Mouse (Mus musculus): Measurements from ENCODE around the gene Acot2. TPM values are rescaled to one million over a fixed set of nuclear protein-coding genes. Genes with fewer than 3 reads are reported as not detected.
"Not testable (repeated sequence)": the region's sequence is repeated elsewhere in the genome, so short reads cannot be mapped to it uniquely, and the experiment has no call there.

The Acot2 gene
- polyA plus RNA-seq, 1 experiment: 67.3 TPM

DNA sequence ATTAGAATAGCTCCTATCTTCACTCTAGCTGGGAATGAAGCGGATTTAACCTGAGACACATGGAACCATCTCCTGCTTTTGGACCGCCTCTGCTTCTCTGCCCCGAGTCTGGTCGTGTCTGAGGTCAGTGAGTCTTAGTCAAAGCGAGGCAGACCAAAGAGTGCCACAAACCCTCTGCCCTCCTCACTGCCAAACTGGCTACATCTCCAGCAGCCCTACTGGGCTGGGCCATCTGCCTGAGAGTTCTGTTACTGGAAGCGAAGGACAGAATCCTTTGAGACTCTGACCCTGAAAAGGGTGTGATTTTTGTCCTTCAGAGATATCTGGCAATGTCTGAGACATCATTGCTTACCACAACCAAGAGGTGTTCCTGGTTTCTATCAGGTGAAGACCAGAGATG, 8.8 kb upstream of the Acot2 start:
- Histone ChIP-seq H3K27ac (replicated peaks; ENCODE audit: low read depth, low read length) (no peak overlapping the region), H3K4me1 (ENCODE audit: control insufficient read depth, insufficient read depth, insufficient read length, low read length) (peaks cover 2% of the 10 kb centered on the region; the same call in 1 of the 2 replicates), H3K4me3 (ENCODE audit: insufficient read depth, low read depth, low read length) (no peak overlapping the region)

DNA sequence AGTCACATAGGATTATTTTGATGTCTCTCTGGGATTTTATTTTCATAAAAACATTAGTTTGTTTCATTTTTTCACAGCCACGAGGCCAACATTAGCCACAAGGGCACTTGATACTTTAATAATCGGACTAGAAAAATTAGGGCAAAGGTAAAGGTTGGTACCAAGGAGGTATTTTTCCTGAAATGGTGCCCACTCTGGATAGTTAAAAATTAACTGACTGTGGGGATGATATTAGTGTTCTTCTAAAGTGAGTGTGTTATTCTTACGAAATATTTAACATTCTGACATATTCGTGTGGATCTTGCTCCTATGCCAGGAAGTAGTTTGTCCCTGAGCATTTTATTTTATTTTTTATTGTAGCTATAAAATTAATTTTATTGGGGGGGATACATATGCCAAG, 6.0 kb upstream of the Acot2 start:
- Histone ChIP-seq H3K4me3 (ENCODE audit: insufficient read depth, low read depth, low read length) (no peak overlapping the region), H3K27ac (replicated peaks; ENCODE audit: low read depth, low read length) (no peak overlapping the region), H3K4me1 (ENCODE audit: control insufficient read depth, insufficient read depth, insufficient read length, low read length) (peaks cover 3% of the 10 kb centered on the region)

DNA sequence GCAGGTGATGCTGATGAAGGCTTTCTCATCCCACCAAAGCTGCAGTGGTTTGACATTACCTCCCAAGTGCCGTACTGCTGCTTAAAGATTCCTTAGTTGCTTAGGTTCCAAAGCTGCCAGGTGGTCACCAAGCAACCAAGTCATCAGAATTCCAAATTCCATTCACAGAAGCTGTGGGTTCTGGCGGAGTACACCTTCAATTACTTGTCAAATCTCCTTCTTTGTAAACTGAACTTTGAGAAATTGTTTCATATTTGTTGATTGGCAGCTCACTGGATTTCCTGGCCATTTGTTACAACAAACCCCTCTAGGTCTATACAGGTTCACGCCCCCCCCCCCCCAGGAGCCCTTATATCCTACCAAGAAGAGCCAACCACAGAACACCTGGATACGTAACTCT, 2.9 kb upstream of the Acot2 start, which contains the start of gene Heatr4:
Heatr4 (minus strand) TSS at position 101 of the 400 bp plus-strand sequence.
- no peak within 1 kb of the TSS for H3K4me3 ChIP-seq (ENCODE audit: insufficient read depth, low read depth, low read length)
- peaks cover 8% of the 10 kb centered on the region for H3K4me1 ChIP-seq (ENCODE audit: control insufficient read depth, insufficient read depth, insufficient read length, low read length)
- H3K27ac ChIP-seq (replicated peaks; ENCODE audit: low read depth, low read length): no peak within 1 kb of the TSS

DNA sequence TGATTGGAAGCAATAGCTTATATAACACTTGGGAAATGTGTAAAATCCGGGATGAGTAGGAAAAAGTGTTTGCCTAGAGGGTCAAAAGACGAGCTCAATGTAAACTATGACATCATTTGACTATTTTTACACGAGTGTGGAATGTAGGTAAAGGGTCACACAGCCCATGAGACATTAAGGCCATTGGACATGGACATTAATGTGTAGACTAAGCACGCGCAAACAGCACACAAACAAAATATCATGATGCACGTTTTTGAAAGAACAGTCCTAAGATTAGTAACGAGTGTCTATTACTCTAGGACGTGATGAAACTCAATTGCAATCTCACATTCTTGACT, 449 bp upstream of the Acot2 start:
- peaks cover 6% of the 10 kb centered on the region; the same call in 1 of the 2 replicates for H3K4me1 ChIP-seq (ENCODE audit: control insufficient read depth, insufficient read depth, insufficient read length, low read length)
- peak overlapping the region; percentile 92 for H3K27ac ChIP-seq (replicated peaks; ENCODE audit: low read depth, low read length)
- H3K4me3 ChIP-seq (ENCODE audit: insufficient read depth, low read depth, low read length): peak overlapping the region; percentile 86

DNA sequence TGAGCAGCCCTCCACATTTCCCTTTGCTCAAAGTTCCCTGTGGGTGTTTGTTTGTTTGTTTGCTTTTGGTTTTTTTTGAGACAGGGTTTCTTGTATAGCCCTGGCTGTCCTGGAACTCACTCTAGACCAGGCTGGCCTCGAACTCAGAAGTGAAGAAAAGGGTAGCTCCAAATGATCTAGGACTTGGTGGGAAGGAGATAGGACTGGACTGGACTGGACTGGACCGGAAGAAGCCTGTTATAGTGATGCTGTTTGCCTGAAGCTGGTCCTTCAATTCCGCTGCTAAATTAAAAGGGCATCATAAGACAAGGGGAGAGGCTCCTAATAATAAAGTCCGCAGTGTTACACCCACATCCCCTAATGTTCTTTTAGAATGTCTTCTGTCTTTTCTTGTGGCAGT, 822 bp downstream of the Acot2 start:
- H3K27ac ChIP-seq (replicated peaks; ENCODE audit: low read depth, low read length): peak overlapping the region; percentile 92
- peak overlapping the region; percentile 86 for H3K4me3 ChIP-seq (ENCODE audit: insufficient read depth, low read depth, low read length)
- peaks cover 6% of the 10 kb centered on the region; the same call in 1 of the 2 replicates for H3K4me1 ChIP-seq (ENCODE audit: control insufficient read depth, insufficient read depth, insufficient read length, low read length)

DNA sequence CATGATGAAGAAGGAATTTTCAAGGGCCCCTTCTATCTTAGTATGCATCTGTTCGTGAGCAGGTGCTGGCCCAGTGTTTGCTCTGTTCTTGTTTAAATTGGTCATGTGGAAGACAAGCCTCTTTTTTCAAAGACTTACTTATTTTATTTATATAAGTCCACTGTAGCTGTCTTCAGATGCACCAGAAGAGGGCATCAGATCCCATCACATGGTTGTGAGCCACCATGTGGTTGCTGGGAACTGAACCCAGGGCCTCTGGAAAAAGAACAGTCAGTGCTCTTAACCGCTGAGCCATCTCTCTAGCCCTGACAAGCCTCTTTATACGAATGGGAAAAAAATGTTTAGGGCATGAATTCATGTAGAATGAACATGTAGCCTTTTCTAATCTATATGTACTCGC, 1.7 kb downstream of the Acot2 start:
- no peak overlapping the region for H3K27ac ChIP-seq (replicated peaks; ENCODE audit: low read depth, low read length)
- peaks cover 6% of the 10 kb centered on the region; the same call in 1 of the 2 replicates for H3K4me1 ChIP-seq (ENCODE audit: control insufficient read depth, insufficient read depth, insufficient read length, low read length)
- no peak overlapping the region for H3K4me3 ChIP-seq (ENCODE audit: insufficient read depth, low read depth, low read length)

DNA sequence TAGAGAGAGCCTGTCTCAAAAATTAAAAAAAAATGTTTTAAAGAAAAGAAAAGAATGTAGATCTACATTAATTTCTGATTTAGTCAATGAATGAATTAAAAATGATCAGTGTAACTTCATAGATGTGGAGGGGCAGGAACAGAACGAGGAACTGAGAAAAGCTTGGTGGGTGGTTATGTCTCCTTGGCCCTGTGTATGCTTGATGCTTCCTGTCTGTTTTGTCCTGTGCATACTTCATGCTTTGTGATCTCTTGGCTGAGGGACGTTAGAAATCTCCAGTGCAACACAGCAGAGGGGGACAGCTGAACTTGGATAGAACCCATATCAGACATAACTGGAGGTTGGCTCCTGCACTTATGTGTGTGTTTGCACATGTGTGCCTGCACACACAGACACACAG, 9.6 kb downstream of the Acot2 start:
- no peaks in the 10 kb centered on the region for H3K4me1 ChIP-seq (ENCODE audit: control insufficient read depth, insufficient read depth, insufficient read length, low read length)
- H3K27ac ChIP-seq (replicated peaks; ENCODE audit: low read depth, low read length): no peak overlapping the region
- no peak overlapping the region for H3K4me3 ChIP-seq (ENCODE audit: insufficient read depth, low read depth, low read length)

DNA sequence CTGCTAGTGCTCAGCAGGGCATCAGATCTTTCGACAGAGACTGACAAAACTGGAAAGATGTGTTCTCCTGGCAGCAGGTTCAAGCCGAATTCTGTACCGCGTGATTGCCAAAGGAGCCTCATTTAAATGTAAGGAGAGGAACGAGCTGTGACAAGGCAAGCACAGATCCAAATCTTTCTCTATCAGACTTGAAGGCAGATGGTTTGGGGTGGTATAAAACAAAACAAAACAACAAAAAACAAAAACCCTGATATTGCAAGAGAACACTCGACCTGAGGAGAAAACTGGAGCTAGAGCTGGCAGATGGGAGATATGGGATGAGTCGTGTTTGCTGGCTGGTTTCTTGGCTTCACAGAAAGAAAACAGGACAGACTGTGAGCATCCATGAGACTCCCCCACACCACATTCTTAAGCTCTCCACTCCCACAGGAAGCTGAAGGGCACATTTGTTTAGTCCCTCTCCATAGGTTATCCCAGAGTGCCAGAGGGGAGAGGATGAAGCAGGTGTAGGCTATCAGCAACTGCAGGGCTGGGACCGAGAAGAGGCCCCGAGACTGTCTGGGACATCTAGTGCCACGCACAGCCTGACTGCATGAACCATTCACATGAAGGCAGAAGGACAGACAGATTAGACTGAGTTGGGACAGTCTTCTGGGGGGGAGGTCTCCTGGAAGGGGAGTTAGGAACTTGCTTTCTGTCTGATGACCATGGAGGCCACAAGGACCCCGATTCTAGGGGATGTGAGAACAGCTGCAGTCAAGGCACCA, 10.9 kb downstream of the Acot2 start:
- no peaks in the 10 kb centered on the region for H3K4me1 ChIP-seq (ENCODE audit: control insufficient read depth, insufficient read depth, insufficient read length, low read length)
- no peak overlapping the region for H3K27ac ChIP-seq (replicated peaks; ENCODE audit: low read depth, low read length)
- no peak overlapping the region for H3K4me3 ChIP-seq (ENCODE audit: insufficient read depth, low read depth, low read length)

DNA sequence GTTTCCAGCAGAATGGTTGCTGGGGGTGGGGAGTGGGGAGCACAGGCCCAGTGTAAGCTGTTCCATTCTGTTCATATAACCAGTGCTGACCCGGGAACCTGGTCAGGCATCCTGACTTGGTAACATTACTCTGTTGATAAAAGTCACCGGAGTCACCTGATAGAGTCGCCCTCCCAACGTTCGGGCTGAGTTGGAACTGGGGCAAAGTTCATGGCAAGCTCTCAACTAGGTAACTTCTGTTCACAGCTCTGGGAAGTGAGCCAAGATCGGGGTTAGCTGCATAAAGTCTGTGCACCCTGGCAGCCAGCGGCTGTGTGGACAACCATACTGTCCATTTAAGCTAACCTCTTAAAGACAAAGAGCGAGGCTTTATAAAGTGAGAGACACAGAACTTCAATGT, 11.6 kb downstream of the Acot2 start:
- not testable (repeated sequence) for H3K4me3 ChIP-seq (ENCODE audit: insufficient read depth, low read depth, low read length); H3K27ac ChIP-seq (replicated peaks; ENCODE audit: low read depth, low read length); H3K4me1 ChIP-seq (ENCODE audit: control insufficient read depth, insufficient read depth, insufficient read length, low read length)

DNA sequence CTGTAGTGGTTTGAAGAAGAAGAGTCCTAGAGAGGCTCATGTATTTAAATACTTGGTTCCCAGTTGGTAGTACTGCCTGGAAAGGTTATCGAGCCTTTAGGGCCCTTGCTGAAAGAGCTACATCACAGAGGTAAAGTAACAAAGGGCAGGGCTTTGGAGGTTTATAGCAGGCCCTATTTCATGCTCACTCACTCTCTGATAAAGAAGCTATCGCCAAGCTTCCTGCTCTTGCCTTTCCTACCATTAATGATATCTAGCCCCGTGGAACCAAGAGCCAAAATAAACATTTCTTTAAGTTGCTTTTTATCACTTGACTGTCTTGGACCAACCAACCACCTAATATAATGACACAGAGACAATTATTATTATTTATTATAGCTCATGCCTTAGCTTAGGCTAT, 12.8 kb downstream of the Acot2 start:
- H3K4me1 ChIP-seq (ENCODE audit: control insufficient read depth, insufficient read depth, insufficient read length, low read length): no peaks in the 10 kb centered on the region
- no peak overlapping the region for H3K4me3 ChIP-seq (ENCODE audit: insufficient read depth, low read depth, low read length)
- no peak overlapping the region for H3K27ac ChIP-seq (replicated peaks; ENCODE audit: low read depth, low read length)

DNA sequence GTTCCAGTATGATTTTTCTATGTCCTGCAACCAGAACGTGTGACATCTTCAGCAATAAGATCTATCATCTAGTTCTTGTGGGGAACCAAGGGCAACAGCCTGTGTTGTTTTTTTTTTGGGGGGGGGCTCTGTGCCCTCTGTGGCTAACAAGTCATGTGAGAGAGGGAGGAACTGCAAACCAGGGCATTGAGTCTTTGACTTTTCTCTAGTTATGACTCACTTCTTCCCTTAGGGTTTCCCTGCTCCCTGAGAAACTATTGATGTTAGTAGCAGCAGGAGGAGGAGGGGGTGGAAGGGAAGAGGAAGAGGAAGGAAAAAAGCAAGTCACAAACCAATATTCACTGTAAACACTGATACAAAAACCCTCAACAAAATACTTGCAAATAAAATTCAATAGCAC, 16.2 kb downstream of the Acot2 start:
- Histone ChIP-seq H3K4me1 (ENCODE audit: control insufficient read depth, insufficient read depth, insufficient read length, low read length) (no peaks in the 10 kb centered on the region), H3K4me3 (ENCODE audit: insufficient read depth, low read depth, low read length) (no peak overlapping the region), H3K27ac (replicated peaks; ENCODE audit: low read depth, low read length) (no peak overlapping the region)

DNA sequence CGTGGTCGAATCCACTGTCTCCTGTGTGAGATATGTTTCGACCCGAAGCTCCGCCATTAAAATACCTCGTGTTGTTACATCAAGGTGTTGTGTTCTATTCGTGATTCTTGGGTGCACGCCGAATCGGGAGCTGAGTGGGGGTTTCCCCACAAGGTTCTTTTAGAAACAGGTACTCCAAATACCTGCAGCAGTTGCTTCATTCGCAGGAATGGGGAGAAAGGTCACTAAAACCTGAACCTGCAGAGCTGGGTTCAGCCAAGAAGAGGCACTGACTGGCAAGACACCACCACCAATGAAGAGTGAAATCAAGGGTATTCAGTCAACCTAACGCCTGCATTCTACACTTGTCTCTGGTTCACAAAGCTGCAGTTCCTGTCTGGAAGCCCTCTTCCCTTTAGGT, 20.6 kb downstream of the Acot2 start:
- Histone ChIP-seq H3K27ac (replicated peaks; ENCODE audit: low read depth, low read length) (no peak overlapping the region), H3K4me1 (ENCODE audit: control insufficient read depth, insufficient read depth, insufficient read length, low read length) (no peaks in the 10 kb centered on the region), H3K4me3 (ENCODE audit: insufficient read depth, low read depth, low read length) (no peak overlapping the region)

DNA sequence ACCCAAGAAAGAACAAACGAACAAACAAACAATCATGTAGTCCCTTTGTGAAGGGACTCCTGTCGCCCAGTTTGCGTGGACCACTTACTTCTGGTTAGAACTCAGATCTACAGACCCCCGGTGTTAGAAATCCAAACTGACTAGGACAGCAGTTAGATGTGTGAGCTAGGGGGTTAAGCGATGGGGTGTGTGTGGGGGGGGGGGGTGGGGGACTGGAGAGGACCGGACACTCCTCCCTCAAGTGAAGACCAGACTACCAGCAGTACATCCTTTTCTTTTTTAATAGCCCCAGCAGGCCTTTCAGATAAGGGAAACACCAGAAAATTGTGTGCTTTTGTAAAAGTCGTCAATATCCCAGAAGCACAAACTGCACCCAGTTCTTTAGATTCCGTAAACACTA, 21.1 kb downstream of the Acot2 start:
- Histone ChIP-seq H3K27ac (replicated peaks; ENCODE audit: low read depth, low read length) (no peak overlapping the region), H3K4me1 (ENCODE audit: control insufficient read depth, insufficient read depth, insufficient read length, low read length) (no peaks in the 10 kb centered on the region), H3K4me3 (ENCODE audit: insufficient read depth, low read depth, low read length) (peak overlapping the region; percentile 29; the same call in 1 of the 2 replicates)

DNA sequence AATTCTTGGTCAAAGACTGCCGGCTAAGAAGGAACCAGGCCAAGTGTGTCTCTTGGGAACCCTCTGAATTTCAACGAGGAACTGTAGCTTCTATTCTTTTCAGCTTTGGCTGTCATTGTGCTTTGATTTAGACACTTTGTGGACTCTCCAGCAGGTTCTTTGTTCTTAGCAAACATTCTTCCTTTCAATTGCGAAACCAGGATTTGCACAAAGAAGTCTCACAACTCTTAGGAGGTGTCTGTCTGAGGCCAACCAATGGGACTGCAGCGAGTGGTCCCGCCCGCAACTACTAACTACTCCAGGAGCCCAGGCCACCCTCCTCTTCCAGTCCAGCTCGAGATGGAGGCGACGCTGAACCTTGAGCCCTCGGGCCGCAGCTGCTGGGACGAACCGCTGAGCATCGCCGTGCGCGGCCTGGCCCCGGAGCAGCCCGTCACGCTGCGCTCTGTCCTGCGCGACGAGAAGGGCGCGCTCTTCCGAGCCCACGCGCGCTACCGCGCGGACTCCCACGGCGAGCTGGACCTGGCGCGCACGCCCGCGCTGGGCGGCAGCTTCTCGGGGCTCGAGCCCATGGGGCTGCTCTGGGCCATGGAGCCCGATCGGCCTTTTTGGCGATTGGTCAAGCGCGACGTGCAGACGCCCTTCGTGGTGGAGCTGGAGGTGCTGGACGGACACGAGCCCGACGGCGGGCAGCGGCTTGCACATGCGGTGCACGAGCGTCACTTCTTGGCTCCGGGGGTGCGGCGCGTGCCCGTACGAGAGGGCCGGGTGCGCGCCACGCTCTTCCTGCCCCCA, 21.7 kb downstream of the Acot2 start, which contains the start of gene Acot1:
Acot1 (plus strand) TSS at position 320 of the 795 bp plus-strand sequence.
- not testable (repeated sequence) for H3K4me1 ChIP-seq (ENCODE audit: control insufficient read depth, insufficient read depth, insufficient read length, low read length); H3K27ac ChIP-seq (replicated peaks; ENCODE audit: low read depth, low read length)
- peak within 1 kb of the TSS; percentile 29 for H3K4me3 ChIP-seq (ENCODE audit: insufficient read depth, low read depth, low read length)

DNA sequence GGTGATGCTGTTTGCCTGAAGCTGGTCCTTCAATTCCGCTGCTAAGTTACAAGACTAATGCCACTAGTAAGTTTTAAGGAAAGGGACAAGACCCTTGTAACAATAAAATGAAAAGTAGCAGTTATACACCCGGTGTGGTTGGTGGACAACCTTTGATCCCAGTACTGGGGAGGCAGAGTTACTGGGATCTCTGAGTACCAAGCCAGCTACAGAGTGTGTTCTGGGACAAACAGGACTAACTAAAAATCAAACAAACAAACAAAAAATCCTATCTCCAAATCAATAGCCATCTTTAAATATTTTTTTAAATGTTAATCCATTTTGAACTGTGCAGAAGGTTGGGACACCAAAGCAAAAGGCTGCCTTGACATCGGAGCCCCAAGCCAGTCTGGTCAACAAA, 22.5 kb downstream of the Acot2 start:
- Histone ChIP-seq H3K4me3 (ENCODE audit: insufficient read depth, low read depth, low read length) (no peak overlapping the region), H3K27ac (replicated peaks; ENCODE audit: low read depth, low read length) (no peak overlapping the region), H3K4me1 (ENCODE audit: control insufficient read depth, insufficient read depth, insufficient read length, low read length) (no peaks in the 10 kb centered on the region)
